Mouse (Mus musculus) ovary, adult 18-20 months (tissue): Measurements from ENCODE around the gene Eif4a2.

ENCODE experiments used
- DNase-seq: peaks from one replicate; pipeline ENCODE4 v3.0.0; 2022; ENCODE audit warnings: low spot score, mixed read lengths

Eif4a2 gene

DNA sequence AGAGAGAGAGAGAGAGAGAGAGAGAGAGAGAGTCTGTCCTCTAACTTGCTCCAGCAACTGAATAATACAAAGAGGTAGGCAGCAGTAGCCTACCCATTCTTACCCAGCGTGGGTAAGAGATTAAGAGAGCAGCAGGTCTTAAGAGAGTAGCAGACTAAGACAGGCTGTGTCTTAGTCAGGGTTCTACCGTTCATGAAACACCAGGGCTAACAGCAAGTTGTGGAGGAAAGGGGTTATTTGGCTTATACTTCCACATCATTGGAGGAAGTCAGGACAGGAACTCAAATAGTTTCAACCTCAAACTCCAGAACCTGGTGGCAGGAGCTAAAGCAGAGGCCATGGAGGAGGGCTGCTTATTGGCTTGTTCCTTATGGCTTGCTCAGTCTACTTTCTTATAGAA, 3.4 kb upstream of the Eif4a2 start:
- no peak for DNase-seq

GRCm38 (mm10) chr16:23106121-23106520, 1.1 kb upstream of the Eif4a2 start:
- DNase-seq: no peak

DNA sequence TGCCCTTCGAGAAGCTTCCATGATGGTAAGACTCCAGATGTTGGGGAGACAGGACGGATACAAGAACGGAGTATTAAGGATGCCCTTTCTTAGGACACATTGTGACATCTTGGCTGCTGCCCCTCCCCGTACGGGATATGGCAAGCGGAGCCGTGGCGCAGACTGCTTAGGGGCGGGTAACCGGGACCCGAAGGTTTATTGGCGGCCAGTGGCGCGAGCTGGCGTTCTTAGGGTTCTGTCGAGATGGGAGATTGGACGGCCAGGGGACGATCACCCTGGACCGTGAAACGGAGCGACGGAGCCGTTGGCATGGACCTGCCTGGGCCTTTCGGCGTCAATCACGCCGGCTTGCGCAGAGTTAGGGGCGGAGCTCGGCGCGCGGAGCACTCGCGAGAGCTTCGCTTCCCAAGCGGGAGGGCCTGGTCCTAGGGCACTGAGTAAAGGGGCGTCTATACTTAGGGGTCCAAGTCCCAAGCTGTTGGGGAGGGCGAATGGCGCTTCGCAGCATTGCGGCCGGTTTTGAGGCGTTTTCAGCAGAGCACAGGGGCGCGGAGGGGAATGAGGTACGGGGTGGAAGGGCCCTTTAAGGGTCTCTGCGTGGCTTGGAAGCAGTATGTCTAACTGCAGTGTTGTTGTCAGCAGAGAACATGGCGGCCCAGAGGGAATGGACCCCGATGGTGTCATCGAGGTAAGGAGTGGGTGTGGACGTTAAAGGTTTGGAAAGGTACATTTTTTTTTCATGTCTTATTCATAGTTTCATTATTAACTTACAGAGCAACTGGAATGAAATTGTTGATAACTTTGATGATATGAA, 909 bp downstream of the Eif4a2 start:
- DNase-seq: peak; percentile 65

GRCm38 (mm10) chr16:23108943-23109342, 1.7 kb downstream of the Eif4a2 start:
- DNase-seq: no peak

- no peak for DNase-seq
Measured at GRCm38 (mm10) chr16:23109350-23110280, 2.4 kb downstream of the Eif4a2 start.

DNA sequence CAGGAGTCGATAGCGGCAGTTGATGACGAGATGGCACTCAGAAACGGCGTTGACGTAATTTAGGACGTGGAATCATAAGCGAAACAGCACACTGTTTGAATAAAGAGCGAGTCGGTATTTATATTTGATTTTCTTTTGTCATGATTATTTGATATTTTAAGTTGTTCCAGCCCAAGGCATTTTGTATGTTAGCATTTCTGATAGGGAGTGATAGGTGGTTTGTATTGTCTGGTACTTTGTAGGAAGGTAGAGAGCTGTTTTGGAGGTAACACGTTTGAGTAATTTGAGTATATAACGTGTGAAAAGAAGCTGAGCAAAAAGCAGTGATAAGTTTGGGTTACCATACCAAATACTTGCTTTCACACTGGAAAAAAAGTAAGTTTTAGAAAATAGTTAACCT, 5.1 kb downstream of the Eif4a2 start:
- DNase-seq: no peak

DNA sequence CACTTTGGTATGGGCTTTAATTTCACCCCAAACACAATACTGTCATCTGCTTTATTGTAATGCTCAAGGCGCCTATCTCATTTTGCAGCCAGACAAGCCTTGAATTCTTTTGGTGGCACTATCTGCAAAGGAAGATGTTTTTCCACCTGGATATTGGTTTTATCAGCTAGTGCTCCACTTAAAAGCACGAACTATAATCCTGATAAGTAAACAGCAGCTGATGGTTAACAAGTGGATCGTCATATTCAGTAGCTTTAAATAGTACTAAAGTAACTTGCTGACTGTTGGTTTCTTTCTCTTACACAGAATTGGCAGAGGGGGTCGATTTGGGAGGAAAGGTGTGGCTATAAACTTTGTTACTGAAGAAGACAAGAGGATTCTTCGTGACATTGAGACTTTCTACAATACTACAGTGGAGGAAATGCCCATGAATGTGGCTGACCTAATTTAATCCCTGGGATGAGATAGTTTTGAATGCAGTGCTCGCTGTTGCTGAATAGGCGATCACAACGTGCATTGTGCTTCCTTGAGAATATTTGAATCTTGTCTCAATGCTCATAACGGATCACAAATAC, 5.7 kb downstream of the Eif4a2 start:
- DNase-seq: no peak

- DNase-seq: no peak
Measured at GRCm38 (mm10) chr16:23113903-23114302, 6.7 kb downstream of the Eif4a2 start.

DNA sequence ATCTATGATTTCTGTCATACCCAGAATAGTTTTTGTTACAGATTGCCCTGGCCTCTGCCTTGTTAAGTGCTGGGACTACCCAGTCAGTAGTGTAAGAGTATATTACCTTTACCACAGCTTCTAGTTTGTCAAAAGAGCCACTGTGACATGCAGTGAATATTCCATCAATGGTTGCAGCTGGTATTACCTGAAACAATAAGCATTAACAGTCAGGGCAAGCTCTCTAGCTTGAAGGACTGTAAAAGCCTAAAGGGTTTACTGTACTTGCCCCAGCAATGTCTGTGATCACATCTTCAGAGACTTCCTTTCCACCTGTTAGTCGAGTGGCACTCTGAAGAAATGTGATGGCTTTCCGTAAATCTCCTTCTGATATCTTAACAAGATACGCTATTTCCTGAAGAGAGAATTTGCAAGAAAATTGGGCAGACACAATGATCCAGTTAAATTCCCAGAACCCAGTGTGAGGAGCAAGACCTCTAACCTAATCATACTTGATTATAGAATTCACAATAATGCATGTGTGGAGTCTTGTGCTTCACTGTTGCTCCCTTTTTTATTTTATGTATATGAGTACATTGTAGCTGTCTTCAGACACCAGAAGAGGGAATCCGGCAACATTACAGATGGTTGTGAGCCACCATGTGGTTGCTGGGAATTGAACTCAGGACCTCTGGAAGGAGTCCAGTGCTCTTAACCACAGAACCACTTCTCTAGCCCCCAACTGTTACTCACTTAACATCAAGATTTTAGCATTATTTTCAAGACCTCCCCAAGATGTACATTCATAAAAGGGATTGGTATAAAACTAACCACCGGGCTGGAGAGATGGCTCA, 7.3 kb downstream of the Eif4a2 start:
- DNase-seq: no peak

DNA sequence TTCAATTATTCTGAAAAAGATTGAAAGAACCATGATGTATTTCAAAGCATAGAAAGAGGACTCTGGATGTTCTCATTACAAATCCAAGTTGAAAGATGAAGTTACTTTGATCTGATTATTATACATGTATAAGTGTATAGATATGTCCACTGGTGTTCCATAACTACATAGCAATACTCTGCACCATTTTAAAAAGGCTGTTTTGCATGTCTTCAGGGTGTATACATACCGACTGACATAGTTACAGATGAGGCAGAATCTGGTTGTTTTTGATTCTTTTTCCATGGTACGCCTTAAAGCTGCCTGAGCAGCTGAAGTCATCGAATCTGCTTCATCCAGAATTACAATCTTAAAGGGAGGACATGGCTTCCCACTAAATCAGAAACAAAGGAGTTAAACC, 8.2 kb downstream of the Eif4a2 start:
- DNase-seq: no peak

GRCm38 (mm10) chr16:23117173-23117572, 9.9 kb downstream of the Eif4a2 start:
- no peak for DNase-seq

- no peak for DNase-seq
Measured at GRCm38 (mm10) chr16:23122446-23122845, 15.2 kb downstream of the Eif4a2 start.

DNA sequence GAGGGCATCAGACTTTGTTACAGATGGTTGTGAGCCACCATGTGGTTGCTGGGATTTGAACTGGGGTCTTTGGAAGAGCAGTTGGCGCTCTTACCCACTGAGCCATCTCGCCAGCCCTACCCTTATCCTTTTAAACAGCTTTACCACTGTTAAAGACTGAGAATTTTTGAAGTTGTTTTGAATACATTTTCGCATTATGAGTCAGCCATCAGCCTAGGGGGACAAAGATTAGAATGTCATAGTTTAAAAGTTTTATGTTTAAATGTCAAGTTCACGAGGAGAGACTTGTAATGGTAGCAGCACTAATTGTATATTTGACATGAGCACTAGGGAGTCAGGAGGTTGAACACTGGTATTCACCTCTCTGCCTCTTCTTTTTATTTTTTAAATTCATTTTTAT, 15.9 kb downstream of the Eif4a2 start:
- no peak for DNase-seq

- no peak for DNase-seq
Measured at GRCm38 (mm10) chr16:23124398-23124797, 17.2 kb downstream of the Eif4a2 start.

- DNase-seq: no peak
Measured at GRCm38 (mm10) chr16:23127311-23127672, 20.0 kb downstream of the Eif4a2 start.

GRCm38 (mm10) chr16:23127673-23128375, 20.6 kb downstream of the Eif4a2 start, which contains the start of gene Rfc4:
Gene Rfc4 (minus strand): TSS chr16:23127737.
- DNase-seq: peak; percentile 79

GRCm38 (mm10) chr16:23130303-23130702, 23.1 kb downstream of the Eif4a2 start:
- no peak for DNase-seq

DNA sequence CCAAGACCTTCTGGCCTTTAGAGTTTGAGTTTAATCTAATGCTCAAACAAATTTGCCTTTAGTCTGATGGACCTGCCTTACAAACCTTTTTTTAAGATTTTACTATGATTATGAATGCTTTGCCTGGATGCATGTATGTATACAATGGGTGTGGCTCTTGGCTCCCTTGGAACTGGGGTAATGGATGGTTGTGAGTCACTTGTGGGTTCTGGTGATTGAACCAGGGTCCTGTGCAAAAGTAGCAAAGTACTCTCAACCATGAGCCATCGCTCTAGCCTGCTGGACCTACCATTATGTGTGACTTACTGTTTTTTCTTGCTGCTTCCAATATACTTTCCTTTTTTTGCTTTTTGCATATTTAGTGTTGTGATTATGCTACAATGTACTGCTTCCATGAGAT, 25.1 kb downstream of the Eif4a2 start:
- DNase-seq: no peak

- no peak for DNase-seq
Measured at GRCm38 (mm10) chr16:23135421-23136149, 28.3 kb downstream of the Eif4a2 start.

- no peak for DNase-seq
Measured at GRCm38 (mm10) chr16:23136406-23136970, 29.2 kb downstream of the Eif4a2 start.
